Mouse (Mus musculus) hindbrain, embryonic 13.5 days (tissue): ENCODE measurements around the gene Fli1. TPM values are rescaled to one million over a fixed set of nuclear protein-coding genes. Genes with fewer than 3 reads are reported as not detected.

Experiments used
- ATAC-seq: fragments of 200-750 bp; cut with Nextera tagmentation; 2 replicates; pipeline ENCODE4 v1.8.0; 2017; ENCODE audit warnings: moderate TSS enrichment; ENCODE audit not compliant: low FRiP score
- H3K27ac ChIP-seq: fragments of 300-500 bp; sonication (generic); 2 replicates; pipeline ENCODE4 v1.5.1; 2015; ENCODE audit warnings: inconsistent platforms, mild to moderate bottlenecking, moderate library complexity
- H3K27me3 ChIP-seq: fragments of 300-500 bp; sonication (generic); 2 replicates; pipeline ENCODE4 v1.6.1; 2015; ENCODE audit warnings: mild to moderate bottlenecking, inconsistent platforms
- H3K36me3 ChIP-seq: fragments of 300-500 bp; sonication (generic); 2 replicates; pipeline ENCODE4 v1.6.1; 2015; ENCODE audit warnings: mild to moderate bottlenecking, inconsistent platforms
- H3K4me1 ChIP-seq: fragments of 300-500 bp; sonication (generic); replicated peaks from 2 replicates; pipeline ENCODE4 v1.6.1; 2015; ENCODE audit warnings: inconsistent platforms
- H3K4me2 ChIP-seq: fragments of 300-500 bp; sonication (generic); 2 replicates; pipeline ENCODE4 v1.6.1; 2015; ENCODE audit warnings: inconsistent platforms, mild to moderate bottlenecking, moderate library complexity
- H3K4me3 ChIP-seq: fragments of 300-500 bp; sonication (generic); 2 replicates; pipeline ENCODE4 v1.5.1; 2015; ENCODE audit warnings: mild to moderate bottlenecking, inconsistent platforms
- H3K9ac ChIP-seq: fragments of 300-500 bp; sonication (generic); 2 replicates; pipeline ENCODE4 v1.6.1; 2015; ENCODE audit warnings: mild to moderate bottlenecking, inconsistent platforms
- H3K9me3 ChIP-seq: fragments of 300-500 bp; sonication (generic); 2 replicates; pipeline ENCODE4 v1.6.1; 2016; ENCODE audit warnings: inconsistent platforms
- WGBS: fragments of 180-500 bp; shearing (Covaris S2); methylation state at CpG from one replicate; pipeline ENCODE4 v1.1.7; 2015; 5-methylcytosine and 5-hydroxymethylcytosine counted together
- polyA plus RNA-seq: library from polyadenylated mRNA; unstranded; fragments of >200 nt; fragmentation: Nextera tagmentation; extraction: Ambion mirVana; gene quantifications from 2 replicates; pipeline ENCODE4 v1.2.1, GENCODE M21; 2015

Gene Fli1
- polyA plus RNA-seq, 1 experiment from 2014 or later = 9.3 TPM

DNA sequence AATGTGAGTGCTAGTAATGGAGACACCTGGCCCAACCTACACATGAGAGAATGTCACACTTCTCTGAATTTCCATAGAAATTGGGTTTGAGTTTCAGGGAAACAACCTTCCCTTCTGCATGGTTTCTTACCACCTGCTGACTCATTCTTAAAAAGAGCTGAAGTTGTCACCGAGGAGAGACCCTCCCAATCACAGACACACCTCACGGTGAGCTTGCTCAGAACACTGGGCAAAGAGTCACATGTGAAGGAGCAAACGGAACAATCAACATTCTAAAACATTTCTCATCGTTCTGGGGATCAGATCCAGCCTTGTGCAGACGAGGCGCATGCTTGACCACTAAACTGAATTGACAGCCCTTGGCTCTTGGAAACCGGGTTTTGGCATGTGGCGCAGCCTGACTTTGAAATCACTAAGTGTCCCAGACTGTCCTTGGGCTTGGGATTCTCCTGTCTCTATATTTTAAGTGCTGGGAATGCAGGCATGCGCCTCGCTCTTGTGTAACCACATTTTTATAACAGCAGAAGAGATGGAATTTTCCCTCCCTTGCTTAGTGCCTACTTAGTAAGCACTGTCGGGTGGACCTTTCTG, 8.5 kb downstream of the Fli1 start:
- no peaks in the 10 kb centered on the region for H3K36me3 ChIP-seq
- no peak overlapping the region for H3K27ac ChIP-seq
- no peak overlapping the region for H3K4me2 ChIP-seq
- 84% methylated on average over 11 of the region's 11 CpGs for WGBS
- H3K4me3 ChIP-seq = no peak overlapping the region
- H3K4me1 ChIP-seq = 0 out of 2 replicates have a peak, but pooled peaks cover 3% of the 10 kb centered on the region
- H3K27me3 ChIP-seq = peaks cover 21% of the 10 kb centered on the region
- ATAC-seq = no peak
- no peaks in the 10 kb centered on the region for H3K9me3 ChIP-seq
- H3K9ac ChIP-seq = no peak overlapping the region

DNA sequence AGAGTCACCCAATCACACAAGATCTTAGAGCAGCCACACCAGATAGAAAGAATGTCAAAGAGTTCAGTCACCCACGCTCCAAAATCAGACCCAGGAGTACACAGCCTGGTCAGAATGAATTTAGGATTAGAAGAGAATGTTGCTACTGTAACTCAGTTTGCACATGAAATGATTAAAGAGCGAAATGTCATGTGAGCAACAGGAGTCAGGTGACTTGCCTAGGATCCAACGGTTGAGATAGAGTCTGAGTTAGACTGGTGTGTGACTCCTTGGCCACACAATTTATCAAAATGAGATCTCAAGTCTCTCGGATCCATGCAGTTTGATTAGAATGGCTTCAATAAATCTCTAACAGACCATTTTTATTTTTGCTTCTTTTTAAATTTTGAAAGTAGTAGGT, 11.1 kb downstream of the Fli1 start:
- no peak overlapping the region for H3K4me2 ChIP-seq
- H3K27me3 ChIP-seq = no peaks in the 10 kb centered on the region; the same call in 1 of the 2 replicates
- no peaks in the 10 kb centered on the region for H3K9me3 ChIP-seq
- no peak overlapping the region for H3K4me3 ChIP-seq
- no peak overlapping the region for H3K9ac ChIP-seq
- no peak for ATAC-seq
- no peak overlapping the region for H3K27ac ChIP-seq
- H3K4me1 ChIP-seq = 0 out of 2 replicates have a peak, but pooled peaks cover 3% of the 10 kb centered on the region
- H3K36me3 ChIP-seq = no peaks in the 10 kb centered on the region
- 90% methylated on average over 4 of the region's 4 CpGs for WGBS

DNA sequence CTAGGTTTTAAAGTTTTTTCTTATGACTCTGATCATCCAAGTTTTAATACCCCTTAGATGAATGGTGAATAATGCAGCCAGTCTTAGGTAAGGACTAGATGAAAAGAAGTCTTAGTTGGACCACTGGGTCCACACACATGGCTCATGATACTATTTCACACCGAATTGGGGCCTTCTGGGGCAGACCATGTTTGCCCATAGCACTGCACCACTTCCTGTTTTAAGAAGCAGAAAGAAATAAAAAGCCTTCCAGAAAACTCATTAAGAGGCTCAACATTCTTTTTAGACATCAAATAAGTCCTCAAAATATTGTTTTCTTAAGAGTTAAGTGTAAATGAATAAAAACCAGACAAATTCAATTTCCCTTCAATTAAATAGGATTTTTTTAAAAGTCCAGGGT, 11.7 kb downstream of the Fli1 start:
- Histone ChIP-seq H3K27me3 (no peaks in the 10 kb centered on the region; the same call in 1 of the 2 replicates), H3K9ac (no peak overlapping the region), H3K4me2 (no peak overlapping the region), H3K27ac (no peak overlapping the region), H3K9me3 (no peaks in the 10 kb centered on the region), H3K4me1 (0 out of 2 replicates have a peak, but pooled peaks cover 3% of the 10 kb centered on the region), H3K36me3 (no peaks in the 10 kb centered on the region), H3K4me3 (no peak overlapping the region)
- no peak for ATAC-seq
- 78% methylated on average over 1 of the region's 1 CpGs for WGBS

DNA sequence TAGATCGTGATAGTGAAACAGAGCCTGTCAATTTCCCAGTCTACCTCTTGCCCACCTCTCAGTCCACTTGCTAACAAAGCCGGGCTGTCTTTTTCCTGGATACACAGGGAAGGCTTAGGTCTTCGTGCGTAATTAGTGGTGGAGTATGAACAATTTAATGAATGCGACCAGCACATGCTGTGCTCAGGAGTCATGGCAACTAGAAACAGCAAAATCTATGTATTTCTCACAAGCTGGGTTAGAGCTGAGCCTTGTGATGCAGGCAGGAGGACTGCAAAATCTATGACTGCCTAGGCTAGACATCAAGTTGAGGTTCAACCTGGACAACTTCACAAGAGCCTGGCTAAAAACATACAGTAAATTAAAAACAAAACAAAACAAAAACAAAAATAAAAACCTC, 12.5 kb downstream of the Fli1 start:
- Histone ChIP-seq H3K4me1 (0 out of 2 replicates have a peak, but pooled peaks cover 3% of the 10 kb centered on the region), H3K4me2 (no peak overlapping the region), H3K9ac (no peak overlapping the region), H3K27me3 (no peaks in the 10 kb centered on the region; the same call in 1 of the 2 replicates), H3K27ac (no peak overlapping the region; the same call in 1 of the 2 replicates), H3K4me3 (no peak overlapping the region), H3K36me3 (no peaks in the 10 kb centered on the region), H3K9me3 (no peaks in the 10 kb centered on the region)
- ATAC-seq = no peak
- 49% methylated on average over 5 of the region's 5 CpGs for WGBS

DNA sequence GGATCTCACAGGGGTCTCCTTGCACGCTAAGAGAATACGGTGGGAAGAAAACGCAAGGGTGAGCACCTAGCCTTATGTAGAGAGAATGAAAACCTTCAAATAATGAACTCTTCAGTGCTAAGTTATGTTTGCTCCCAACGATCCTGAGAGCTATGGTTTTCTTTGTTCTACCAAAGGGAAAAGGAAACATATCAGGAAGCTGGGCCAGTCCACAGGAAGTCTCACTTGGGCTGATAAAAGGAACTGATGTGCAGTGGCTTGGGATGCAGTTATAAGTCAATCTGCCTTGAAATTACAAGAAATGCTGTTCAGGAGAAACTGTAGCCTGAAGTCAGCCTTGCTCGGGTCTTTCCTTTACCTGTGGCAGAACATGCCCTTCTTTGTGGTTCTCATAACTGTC, 13.1 kb downstream of the Fli1 start:
- H3K4me3 ChIP-seq = no peak overlapping the region
- 0 out of 2 replicates have a peak, but pooled peaks cover 3% of the 10 kb centered on the region for H3K4me1 ChIP-seq
- no peaks in the 10 kb centered on the region for H3K36me3 ChIP-seq
- no peak overlapping the region for H3K9ac ChIP-seq
- no peak overlapping the region for H3K4me2 ChIP-seq
- no peak for ATAC-seq
- WGBS = 88% methylated on average over 5 of the region's 5 CpGs
- H3K27ac ChIP-seq = no peak overlapping the region; the same call in 1 of the 2 replicates
- H3K9me3 ChIP-seq = no peaks in the 10 kb centered on the region
- no peaks in the 10 kb centered on the region; the same call in 1 of the 2 replicates for H3K27me3 ChIP-seq

DNA sequence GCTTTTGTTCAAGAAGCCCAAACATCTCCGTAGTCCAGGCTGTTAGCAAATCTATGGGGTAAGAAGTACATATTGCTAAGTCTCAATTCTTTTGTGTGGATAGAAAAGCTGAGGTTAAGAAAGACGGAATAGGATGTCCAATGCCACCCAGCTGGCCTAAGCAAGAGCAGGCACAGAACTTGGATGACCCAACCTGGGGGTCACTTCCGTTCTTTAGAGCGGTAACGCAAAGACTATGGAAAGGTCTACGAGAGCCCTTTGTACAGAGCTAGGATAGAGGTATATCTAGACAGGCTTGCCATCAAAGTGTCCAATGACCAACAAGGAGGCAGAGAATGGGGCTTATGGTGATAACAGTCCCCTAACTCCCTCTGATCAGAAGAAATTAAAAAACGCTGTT, 15.3 kb downstream of the Fli1 start:
- Histone ChIP-seq H3K27ac (no peak overlapping the region), H3K36me3 (no peaks in the 10 kb centered on the region), H3K4me1 (0 out of 2 replicates have a peak, but pooled peaks cover 3% of the 10 kb centered on the region), H3K9me3 (no peaks in the 10 kb centered on the region), H3K4me3 (no peak overlapping the region), H3K27me3 (no peaks in the 10 kb centered on the region), H3K4me2 (no peak overlapping the region), H3K9ac (no peak overlapping the region)
- 92% methylated on average over 7 of the region's 7 CpGs for WGBS
- ATAC-seq = no peak

DNA sequence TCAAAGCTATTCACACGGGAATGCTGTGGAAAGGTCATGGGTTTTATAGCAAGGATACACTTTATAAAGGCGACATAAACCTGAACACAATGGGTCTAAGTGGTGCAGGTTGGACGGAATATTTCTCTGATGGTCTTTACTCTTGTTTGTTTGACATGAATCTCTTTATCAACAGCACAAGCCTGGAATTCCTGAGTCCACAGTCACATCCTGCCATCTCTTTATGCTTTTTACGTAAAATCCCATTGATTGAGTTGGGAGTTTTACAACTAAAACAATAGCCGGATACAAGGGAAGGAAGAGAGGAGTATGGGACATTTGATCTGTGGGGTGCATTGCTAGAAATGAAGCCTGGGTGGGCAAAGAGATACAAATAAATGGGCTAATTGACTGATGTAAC, 16.9 kb downstream of the Fli1 start:
- 81% methylated on average over 5 of the region's 5 CpGs for WGBS
- no peak for ATAC-seq
- no peaks in the 10 kb centered on the region for H3K9me3 ChIP-seq
- H3K4me2 ChIP-seq = no peak overlapping the region
- no peaks in the 10 kb centered on the region for H3K36me3 ChIP-seq
- H3K27me3 ChIP-seq = no peaks in the 10 kb centered on the region
- no peak overlapping the region for H3K4me3 ChIP-seq
- no peak overlapping the region for H3K27ac ChIP-seq
- no peak overlapping the region for H3K9ac ChIP-seq
- H3K4me1 ChIP-seq = 0 out of 2 replicates have a peak, but pooled peaks cover 3% of the 10 kb centered on the region

DNA sequence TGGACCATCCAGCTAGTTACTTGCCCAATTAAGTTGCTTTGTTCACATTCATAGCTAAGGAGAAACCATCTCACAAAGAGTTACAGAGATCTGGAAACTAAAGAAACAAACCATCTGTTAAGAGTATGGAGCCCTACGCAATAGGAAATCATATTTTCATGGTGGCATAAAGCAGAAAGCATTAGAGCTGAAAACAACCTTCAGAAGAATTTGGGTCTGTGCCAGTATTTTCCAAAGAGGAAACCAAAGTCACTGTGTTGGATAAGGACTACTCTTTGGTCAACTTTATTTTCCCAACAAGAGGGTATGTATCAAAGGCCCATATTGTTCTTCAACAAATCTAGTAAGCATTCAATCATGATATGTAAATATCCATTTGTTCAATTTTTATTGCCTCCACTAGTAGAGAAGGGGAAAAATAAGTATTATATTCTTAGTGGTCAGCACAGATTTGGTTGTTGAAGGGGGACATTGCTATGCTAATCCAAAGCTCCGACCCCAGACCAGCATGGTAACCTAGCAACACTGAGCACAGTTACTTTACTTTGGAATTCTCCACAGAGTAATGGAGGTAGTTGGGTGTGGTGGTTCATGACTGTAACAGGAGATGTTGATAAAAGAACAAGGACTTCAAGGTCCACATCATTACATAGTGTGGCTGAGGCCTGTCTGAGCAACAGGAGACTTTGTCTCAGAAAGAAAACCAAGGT, 20.0 kb downstream of the Fli1 start:
- H3K4me3 ChIP-seq = no peak overlapping the region
- H3K4me2 ChIP-seq = no peak overlapping the region
- H3K27me3 ChIP-seq = no peaks in the 10 kb centered on the region
- no peaks in the 10 kb centered on the region for H3K9me3 ChIP-seq
- H3K4me1 ChIP-seq = 0 out of 2 replicates have a peak, but pooled peaks cover 5% of the 10 kb centered on the region
- H3K9ac ChIP-seq = no peak overlapping the region
- ATAC-seq = no peak
- H3K36me3 ChIP-seq = no peaks in the 10 kb centered on the region
- 72% methylated on average over 2 of the region's 2 CpGs for WGBS
- no peak overlapping the region for H3K27ac ChIP-seq

DNA sequence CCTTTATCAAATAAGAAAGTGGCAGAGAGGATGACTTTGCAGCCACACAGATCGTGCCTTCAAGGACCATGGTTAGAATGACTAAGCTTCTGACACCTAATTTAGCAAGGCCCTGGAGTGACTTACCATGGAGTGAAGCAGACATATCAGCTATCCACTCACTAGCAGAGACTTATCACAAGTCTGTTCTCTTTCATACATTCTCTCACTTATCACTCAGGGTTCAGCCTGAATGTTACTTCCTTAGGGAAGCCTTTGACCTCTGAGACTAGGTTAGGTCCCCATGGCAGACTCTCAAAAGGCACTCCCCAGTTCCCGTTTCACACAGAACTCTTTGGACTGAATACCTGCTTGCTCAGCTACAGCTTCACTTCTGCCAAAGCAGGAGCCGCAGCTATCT, 21.3 kb downstream of the Fli1 start:
- H3K9me3 ChIP-seq = no peaks in the 10 kb centered on the region
- H3K4me3 ChIP-seq = no peak overlapping the region
- no peak overlapping the region for H3K9ac ChIP-seq
- no peaks in the 10 kb centered on the region for H3K27me3 ChIP-seq
- H3K4me2 ChIP-seq = no peak overlapping the region
- no peaks in the 10 kb centered on the region for H3K36me3 ChIP-seq
- no peak for ATAC-seq
- no peak overlapping the region for H3K27ac ChIP-seq
- H3K4me1 ChIP-seq = 0 out of 2 replicates have a peak, but pooled peaks cover 5% of the 10 kb centered on the region
- 84% methylated on average over 3 of the region's 3 CpGs for WGBS

DNA sequence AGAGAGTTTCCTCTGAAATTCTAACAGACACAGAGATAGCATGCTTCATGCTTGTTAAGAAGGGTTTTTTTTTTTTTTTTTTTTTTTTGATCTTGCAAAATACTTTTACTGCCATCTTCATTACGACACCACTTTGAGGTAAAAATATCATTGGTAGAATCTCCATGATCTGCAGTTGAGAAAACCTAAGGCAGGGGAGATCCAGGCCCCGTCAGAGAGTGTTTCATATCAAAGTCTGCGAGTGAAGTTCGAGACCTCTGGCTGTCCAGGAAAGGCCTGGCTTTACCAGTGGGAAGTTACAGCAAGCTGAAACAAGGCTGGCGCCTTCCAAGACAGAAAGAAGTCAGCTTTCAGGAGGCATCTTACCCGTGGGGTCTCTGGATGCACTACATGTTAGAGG, 21.8 kb downstream of the Fli1 start:
- H3K9ac ChIP-seq = no peak overlapping the region
- H3K4me2 ChIP-seq = no peak overlapping the region
- H3K9me3 ChIP-seq = no peaks in the 10 kb centered on the region
- 0 out of 2 replicates have a peak, but pooled peaks cover 5% of the 10 kb centered on the region for H3K4me1 ChIP-seq
- H3K36me3 ChIP-seq = no peaks in the 10 kb centered on the region
- 83% methylated on average over 6 of the region's 6 CpGs for WGBS
- H3K27ac ChIP-seq = no peak overlapping the region
- no peak for ATAC-seq
- H3K27me3 ChIP-seq = no peaks in the 10 kb centered on the region
- H3K4me3 ChIP-seq = no peak overlapping the region

DNA sequence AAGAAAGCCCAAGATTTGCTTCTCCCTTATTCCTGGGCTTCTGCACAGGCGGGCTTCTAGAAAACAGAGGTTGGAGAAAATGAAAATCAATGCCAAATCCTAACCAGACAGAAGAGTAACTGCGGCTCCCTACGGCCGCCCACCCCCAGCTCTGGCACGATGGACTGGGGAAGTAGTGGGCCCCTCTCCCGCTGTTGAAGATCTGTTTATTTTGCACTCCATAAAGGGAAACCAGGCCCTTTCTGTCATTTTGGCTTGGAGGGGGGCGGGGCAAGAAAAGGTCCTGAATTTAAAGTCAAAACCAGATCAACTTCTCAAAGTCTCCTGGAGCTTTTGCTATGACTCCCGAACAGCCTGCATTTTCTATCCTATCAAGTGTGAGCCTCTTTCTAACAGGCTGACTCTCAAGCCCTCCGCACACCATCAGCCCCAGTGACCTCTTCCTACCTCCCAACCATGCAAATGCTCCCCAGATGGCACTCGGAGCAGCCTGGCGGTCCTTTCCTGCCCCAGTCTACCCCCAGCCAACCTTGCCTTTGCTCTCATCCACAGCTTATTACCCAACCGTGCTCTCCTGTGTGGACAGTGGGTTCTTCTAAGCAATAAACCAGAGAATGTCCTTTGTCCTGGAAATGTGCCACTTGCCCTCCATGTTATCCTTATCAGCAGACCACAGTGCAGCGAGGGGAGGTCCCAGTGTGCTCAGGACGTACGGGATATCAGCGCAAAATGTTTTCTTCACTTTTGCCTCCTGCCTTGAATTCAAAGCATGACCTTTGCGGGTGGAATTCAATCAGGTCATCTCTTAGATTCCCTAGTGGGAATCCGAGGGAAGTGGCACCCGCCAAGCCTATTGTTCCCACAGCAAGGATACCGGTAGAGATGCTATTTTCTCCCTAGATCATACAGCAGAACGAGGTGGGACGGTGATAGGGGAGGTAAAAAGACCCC, 23.3 kb downstream of the Fli1 start:
- Histone ChIP-seq H3K27ac (no peak overlapping the region), H3K4me2 (no peak overlapping the region), H3K4me1 (peaks cover 5% of the 10 kb centered on the region; the same call in 1 of the 2 replicates), H3K36me3 (no peaks in the 10 kb centered on the region), H3K9me3 (no peaks in the 10 kb centered on the region), H3K27me3 (no peaks in the 10 kb centered on the region), H3K9ac (no peak overlapping the region), H3K4me3 (no peak overlapping the region)
- ATAC-seq = no peak
- 69% methylated on average over 22 of the region's 22 CpGs for WGBS
